Mouse (Mus musculus): ENCODE measurements at regions not wholly inside any gene's neighbourhood (a gene's known extent, or its start where the extent isn't known, plus 50 kb on each side); places are given as distances from the start of the nearest gene placed in this dataset.

GRCm38 (mm10) chr14:53845646-53846045, 408.3 kb downstream of the Dad1 start:
- TF ChIP-seq CTCF (IDR thresholded peaks at IDR 0.05; ENCODE audit: borderline replicate concordance, insufficient read depth, low read length) (no peak), POLR2A (IDR thresholded peaks at IDR 0.05; ENCODE audit: low read depth, low read length) (no peak)
